Mouse (Mus musculus) spleen, adult 2 months (tissue): ENCODE results near the gene Rimbp3.

Source experiments
- CTCF ChIP-seq: fragments of 200-500 bp; IDR thresholded peaks from 2 replicates; pipeline ENCODE4 v1.5.1; 2011; ENCODE audit warnings: mild to moderate bottlenecking, inconsistent platforms; ENCODE audit not compliant: insufficient read depth, insufficient read length, insufficient replicate concordance; ENCODE audit errors: extremely low read depth
- POLR2A ChIP-seq: fragments of 200-500 bp; IDR thresholded peaks from 2 replicates; pipeline ENCODE4 v1.6.1; 2011; ENCODE audit warnings: low read depth, low read length, inconsistent platforms

GRCm38 (mm10) chr16:17220127-17220733 is 11.8 kb downstream of the Rimbp3 start:
- no peak for TF ChIP-seq CTCF
- TF ChIP-seq POLR2A: no peak
